Mouse (Mus musculus): ENCODE data around the gene Sfta2.

Gene Sfta2

DNA sequence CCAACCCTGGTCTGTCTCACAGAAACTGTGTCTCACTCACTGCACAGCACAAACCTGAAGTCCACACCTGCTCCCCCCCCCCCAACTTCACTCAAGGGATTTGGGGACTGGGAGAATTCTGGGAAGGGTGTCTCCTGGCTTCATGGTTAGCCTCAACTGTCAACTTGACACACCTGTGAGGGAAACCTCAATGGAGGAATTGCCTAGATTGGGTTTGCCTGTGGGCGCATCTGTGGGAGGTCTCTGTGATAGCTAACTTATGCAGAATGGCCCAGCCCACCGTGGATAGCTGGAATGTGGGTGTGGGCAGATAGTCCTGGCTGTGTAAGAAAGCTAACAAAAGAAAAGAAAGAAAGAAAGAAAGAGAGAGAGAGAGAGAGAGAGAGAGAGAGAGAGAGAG, at the start of gene Sfta2:
Sfta2 (plus strand) TSS at position 301 of the 400 bp plus-strand sequence.
- DNase-seq = no peak

DNA sequence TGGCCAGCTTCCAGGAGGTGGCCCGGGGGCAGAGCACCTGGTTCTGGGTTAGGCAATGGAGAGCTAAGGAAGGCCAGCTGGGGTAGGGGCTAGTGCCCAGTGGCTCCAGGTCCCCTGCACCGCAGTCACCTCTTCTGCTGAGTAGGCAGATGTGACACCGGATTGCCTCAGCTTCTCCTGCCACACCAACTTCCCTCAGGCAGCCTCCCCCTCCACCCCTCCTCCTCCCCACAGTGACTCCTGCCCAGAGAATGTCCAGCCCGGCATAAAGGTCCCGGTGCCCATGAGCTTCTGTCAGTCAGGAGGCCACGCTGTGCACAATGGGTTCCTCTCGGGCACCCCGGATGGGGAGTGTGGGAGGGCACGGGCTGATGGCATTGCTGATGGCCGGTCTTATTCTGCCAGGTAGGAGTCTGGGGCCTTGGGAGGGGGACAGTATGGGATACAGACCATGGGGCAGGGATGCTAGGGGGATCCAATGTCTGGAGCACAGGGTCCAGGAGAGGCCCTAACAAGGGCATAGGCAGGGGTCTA, 49.4 kb upstream of the Sfta2 start, which contains the start of gene Cdsn:
Cdsn (plus strand) TSS at position 248 of the 534 bp plus-strand sequence.
- no peak for DNase-seq

DNA sequence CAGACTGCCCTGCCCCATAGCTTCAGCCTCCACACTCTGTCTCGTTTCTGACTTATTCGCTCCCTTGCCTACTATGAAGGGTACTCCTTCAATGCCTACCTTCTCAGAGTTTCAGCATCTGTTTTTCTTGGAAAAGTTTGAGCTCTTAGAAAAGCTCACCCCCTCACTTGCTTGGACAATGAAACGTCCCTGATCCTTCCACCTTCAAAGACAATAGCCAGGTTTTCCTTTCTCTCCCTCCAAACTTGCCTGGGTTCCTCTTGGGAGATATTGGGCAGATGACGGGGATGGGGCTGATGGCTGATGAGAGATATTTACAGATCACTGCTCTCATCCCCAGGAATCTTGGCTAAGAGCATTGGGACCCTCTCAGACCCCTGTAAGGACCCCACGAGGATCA, 47.0 kb upstream of the Sfta2 start:
- DNase-seq = no peak

DNA sequence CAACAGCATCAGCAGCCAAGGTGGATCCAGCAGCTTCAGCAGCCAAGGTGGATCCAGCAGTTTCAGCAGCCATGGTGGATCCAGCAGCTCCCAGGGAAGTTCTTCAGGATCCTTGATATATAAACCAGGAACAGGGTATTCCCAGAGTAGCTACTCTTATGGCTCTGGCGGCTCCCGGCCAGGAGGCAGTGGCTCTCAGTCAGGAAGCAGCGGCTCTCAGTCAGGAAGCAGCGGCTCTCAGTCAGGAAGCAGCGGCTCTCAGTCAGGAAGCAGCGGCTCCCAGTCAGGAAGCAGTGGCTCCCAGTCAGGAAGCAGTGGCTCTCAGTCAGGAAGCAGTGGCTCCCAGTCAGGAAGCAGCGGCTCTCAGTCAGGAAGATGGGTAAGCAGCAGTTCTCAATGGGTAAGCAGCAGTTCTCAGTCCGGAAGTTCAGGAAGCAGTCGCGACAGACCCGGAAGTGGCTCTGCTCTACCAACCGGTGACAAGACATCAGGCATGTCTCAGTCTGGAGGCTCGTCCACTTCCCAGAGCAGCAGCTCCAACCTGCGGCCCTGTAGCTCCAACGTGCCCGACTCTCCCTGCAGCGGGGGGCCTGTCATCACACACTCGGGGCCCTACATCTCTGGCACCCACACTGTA, 46.5 kb upstream of the Sfta2 start:
- no peak for DNase-seq

DNA sequence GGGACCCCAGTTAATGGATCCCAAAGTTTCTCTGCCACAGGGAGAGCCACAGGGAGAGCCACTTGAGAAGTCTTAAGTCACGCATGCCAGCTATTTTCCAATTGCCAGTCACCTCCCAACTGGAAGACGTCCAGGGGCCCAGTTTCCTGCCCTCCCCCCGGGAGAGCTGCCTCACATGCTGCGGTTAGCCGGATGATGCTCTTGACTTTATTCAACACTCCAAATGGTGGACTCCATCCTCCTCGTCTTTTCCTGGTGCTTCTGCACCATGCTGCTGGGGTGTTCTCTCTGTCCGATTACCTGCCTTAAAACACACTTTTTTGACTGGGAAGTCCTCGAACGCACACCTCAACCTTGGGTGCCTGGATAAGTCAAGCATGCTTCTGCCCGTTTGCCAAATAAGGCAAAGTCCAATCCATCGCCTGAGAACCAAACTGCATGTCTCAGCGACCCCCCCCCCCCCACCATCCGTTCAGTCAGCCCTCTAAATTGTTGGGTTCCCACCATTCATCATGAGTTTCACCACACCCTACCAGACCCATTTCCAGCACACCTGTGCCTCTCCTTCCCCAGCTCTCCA, 45.1 kb upstream of the Sfta2 start:
- no peak for DNase-seq

DNA sequence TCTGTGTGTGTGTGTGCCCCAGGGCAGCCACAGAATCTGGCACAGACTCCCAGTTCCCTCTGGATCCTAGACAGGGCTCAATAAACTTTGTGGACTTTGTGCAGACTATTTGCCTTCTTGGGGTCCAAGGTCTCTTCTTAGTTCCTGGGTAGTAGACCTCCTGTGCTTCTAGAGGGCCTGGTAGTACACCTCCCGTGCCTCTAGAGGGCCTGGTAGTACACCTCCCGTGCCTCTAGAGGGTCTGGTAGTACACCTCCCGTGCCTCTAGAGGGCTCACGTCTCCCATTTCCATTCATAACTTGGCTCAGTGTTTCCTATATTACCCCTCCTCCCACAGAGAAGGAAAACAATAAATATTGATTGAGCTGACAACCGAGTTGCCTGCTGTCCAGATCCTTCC, 44.5 kb upstream of the Sfta2 start:
- peak; percentile 64 for DNase-seq

DNA sequence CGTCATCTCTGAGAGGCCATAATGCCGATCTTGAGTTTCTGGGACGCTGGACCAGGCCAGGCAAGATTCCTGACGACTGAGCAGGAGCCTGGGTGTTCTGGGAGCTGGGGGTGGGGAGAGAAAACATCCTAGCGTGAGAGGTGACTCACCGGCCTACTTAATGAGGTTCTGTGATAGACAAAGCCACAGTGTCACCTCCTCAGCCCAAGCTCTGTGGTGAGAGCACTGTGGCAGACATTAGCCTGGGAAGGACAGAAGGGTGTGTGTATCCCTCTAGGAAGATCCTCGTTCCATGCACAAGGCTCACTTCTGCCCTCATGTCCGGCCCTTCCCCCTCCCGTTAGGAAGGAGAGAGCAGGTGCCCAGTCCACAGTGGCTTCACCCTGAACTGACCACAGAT, 44.0 kb upstream of the Sfta2 start:
- DNase-seq = no peak

DNA sequence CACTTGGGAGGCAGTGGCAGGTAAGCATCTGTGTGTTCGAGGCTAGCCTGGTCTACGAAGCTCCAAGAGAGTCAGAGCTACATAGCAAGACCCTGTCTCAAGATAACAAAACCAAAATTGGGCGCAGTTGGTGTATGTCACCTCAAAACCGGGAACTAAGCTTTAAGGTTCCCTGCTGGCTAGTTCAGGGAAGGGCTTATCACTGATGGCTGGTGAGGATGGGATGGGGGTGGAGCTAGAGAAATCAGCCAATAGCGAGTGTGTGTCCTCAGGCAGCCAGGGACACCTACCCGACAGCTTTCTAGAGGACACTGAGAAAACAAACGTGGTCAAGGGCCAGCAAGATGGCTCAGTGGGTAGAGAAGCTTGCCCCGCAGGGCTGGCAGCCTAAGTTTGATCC, 43.1 kb upstream of the Sfta2 start:
- DNase-seq = no peak

DNA sequence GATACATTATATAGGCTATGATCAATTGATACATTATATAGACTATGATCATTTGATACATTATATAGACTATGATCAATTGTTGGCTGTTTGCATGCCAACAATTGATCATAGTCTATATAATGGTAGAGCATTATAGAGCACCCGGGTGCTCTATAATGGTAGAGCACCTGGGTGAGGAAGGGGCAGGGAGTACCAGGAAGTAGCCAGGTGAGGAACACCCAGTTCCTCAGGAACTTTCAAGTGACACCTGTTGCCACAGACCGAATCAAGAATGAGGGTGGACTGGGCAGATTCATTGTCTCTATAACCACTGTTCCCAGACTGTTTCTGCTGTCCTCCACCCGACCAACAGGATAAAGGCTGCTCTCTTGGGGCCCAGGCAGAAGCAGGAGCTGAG, 34.2 kb upstream of the Sfta2 start, which contains the start of gene 2300002M23Rik:
2300002M23Rik (plus strand) TSS at position 301 of the 400 bp plus-strand sequence.
- DNase-seq = no peak

DNA sequence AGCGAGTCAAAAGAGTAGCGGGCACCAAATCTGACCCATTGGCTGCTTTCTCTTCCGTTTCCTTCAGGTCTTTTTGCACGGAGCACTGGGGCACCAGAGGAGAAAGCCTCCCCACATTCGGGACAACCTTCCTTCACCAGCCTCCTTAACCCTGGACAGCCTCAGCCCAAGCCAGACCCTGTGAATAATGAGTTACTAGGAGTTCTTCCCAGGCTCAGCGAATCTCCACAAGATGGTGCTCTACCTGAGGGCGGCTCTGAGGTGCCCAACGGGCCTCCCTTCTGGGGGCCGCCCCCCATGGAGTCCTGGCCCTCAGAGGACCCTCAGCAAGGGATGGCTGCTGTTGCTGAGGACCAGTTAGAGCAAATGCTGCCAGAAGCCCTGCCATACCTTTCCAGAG, 33.6 kb upstream of the Sfta2 start:
- no peak for DNase-seq

DNA sequence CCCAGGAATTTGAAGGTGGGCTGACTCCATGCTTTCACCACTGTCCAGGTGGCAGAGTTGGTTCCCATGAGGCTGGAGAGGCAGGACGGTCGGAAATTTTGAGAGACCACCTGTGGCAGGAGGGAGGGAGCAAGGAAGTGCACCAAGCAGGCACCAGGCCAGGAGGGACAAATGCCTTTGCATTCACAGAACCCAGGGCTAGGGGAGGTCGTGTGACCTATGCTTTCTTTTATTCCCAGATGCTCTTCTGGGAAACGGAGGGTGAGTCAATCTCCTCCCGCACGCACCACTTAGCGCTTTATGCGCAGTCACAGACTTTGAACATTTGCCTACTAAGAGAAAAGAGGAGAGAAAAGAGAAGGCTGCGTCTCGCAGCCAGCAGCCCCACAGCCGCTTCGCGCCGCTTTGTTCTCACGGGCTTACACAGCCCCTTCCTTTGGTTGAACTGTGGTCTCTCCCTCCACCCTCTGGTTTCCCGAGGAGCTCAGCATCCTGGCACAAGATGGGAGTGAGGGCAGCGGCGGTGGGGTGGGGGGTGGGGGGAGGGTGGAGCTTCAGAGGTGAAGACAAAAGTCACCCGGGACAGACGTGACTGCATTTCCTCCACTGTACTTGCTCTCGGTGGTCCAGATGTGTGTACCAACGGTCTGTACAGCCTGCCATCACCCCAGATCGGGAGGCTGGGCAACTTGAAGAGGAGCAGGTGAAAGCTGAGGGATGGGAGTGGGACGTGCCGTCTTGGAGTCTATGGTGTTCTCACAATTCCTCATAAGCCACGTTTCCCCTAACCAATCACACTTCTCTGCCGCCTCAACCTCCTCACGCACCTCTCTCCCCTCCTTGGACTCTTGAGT, 32.0 kb upstream of the Sfta2 start:
- DNase-seq = peak; percentile 22

DNA sequence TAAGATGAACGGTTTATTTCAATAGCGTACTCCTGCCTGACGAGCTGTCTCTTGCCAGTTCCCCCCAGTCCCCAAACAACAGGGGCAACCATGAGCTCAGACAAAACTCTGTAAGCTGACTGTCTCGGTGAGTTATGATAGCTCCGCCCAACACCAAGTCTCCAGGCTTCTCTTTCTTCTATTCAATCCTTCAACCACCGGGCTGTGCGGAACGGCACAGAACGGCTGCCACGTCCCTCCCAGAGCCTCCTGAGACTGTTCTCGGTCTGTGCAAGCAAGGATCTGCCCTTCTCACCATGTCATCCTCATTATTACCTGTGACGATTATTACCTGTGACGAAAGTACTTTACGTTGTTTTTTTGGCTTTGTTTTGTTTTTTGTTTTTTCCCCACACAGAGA, 30.5 kb upstream of the Sfta2 start:
- no peak for DNase-seq

DNA sequence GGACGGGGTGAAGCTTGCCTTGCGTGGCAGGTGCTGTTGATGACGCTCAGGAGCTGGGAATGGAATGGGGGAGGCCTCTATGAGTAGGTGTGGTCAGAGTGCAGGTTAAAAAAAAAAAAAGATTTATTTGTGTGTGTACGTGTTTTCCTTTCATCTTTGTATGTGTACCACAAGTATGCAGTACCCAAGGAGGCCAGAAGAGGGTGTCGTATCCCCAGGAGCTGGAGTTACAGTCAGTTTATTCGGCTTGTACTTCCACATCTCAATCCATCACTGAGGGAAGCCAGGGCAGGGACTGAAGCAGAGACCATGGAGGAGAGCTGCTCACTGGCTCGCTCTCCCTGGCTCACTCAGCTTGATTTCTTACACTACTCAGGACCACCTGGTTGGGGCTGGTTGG, 29.9 kb upstream of the Sfta2 start:
- no peak for DNase-seq

DNA sequence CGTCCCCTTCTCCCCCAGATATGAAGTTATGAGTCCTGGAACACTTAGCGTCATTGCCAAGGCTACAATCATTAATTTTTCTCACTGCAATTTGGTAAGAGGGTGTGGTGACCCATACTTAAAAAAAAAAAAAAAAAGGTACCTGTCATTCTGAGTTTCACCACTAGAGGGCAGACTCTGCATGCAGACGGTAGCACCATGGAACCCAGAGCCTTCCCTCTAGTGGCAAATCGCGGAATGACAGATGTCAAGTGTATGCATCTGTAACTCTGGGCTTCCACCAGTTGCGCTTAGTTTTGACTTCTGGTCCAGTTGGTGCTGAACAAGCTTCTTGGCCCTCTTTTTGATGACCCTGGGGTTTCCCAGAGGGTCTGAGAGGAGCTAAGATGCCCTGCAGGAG, 23.1 kb upstream of the Sfta2 start:
- peak; percentile 82 for DNase-seq

DNA sequence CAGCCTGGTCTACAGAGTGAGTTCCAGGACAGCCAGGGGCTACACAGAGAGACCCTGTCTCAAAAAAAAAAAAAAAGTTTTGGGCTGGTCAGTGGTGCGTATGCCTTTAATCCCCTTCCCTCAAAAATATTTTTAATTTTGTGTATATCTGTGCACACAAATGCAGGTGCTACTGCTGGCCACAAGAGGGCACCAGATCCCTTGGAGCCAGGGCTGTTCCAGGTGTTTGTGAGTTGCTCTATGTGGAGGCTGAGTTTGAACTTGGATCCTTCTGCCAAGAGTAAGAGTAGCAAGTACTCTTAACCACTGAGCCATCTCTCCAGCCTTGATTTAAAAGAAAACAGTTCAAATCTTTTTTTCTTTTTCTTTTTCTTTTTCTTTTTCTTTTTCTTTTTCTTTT, 18.4 kb upstream of the Sfta2 start:
- peak; percentile 22 for DNase-seq

DNA sequence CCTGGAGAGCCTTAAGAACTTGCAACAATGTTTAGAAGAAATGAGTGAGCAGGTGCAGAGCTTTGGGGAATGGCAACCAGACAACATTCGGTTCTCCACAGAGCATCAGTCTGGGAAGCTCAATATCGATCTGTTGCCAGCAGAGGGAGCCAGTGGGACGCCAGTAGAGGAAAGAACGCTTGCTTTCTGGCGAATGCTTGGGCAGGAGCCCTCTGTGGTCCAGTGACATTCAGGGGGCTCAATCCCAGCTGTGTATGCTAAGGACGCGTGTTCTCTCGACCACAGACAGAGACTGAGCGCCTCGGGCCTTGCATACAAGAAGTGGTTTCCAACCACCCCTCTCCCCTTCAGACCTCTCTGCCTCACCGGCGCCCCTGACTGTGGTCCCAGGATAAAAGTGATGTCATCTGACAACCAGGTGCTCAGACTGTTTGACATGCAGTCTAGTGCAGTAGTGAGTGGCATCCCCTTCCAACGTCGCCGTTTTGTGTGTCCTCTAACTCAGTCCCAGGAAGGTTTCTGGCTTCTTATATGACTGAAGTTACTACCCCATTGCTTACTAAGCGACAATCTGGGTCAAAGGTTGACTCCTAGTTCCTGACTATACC, 16.9 kb upstream of the Sfta2 start:
- DNase-seq = peak; percentile 78

DNA sequence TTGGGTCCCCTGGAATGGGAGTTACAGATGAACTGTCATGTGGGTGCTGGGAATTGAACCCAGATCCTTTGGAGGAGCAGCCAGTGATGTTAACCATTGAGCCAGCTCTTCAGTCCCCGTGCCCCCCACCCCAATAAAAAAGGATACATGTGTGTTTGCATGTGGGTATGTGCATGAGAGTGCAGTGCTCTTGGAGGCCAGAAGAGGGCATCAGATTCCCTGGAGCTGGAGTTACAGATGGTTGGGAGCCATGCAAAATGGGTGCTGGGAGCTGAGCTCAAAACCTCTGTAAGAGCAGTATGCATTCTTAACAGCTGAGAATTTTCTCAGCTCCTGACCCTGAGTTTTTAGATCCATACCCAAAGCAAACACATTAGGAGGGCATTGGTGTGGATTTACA, 14.1 kb upstream of the Sfta2 start:
- DNase-seq = no peak

DNA sequence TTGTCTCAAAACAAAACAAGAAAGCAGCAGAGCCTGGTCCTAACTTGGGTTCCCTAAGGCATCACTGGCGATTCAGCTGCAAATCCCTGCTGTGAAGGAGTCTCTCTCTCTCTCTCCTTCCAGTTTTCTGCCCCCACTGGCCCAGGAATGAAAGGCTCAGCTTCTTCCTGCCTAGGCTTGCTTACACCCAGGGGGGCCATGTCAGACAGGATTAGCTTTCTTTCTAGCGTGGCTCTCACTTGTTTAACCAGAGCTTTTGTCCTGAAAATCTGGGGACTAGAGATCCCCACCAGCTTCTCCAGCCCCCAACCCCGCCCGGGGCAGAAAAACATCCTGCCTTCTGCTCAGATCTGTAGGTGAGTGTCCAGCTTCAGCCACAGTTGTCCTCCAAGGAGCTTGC, 13.0 kb upstream of the Sfta2 start:
- DNase-seq = no peak

DNA sequence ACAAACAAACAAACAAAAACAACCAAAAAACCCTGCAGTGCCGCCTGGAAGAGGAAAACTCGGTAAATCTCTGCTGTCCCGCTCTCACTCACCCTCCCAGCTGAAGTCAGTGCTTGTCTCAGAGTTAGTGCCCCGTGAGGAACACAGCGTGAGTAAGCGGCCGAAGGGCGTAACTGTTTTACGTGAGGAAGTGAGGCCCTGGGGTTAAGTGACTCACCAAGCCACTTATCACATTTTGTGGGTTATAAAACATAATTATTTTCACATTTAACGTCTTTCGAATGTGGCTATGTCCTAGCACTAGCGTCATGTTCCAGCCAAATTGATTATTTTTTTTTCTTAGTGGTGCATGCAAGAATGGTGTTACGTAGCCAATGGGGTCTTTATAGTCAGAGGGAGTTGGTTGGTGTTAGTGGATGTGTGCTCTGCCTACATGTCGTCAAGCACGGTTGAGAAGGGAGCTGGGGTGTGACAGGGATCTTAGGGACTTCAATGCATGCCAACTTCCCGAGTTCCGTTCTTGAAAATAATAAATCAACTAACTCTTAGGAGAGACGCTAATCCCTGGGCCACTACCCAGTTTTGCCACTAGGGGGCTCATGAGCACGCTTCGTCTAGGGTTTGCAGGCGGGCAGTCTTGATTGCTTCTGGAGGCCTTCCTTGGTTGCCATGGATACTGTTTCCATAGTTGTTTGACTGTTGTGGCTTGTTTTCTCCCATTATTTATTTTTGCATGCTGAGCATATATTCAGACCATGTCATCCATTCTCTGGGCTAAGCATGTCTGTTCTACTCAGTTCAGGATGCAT, 10.7 kb upstream of the Sfta2 start:
- DNase-seq = peak; percentile 64

DNA sequence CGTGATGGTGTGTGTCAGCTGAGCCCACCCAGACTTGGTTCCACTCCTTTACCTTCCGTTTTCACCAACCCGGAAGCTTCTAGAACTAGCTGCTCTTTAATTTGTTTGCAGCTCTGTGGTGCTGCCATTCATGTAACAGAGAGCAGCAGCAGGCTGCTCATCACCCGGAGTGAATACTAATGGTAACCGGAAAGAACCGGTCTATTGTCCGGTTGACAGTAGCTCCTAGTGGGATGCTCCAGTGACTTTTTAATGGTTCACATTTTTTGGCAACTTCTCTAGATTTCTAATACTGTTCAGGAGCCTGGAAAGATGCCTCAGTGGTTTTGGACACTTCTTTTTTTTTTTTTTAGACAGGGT, 10.2 kb upstream of the Sfta2 start:
- DNase-seq = no peak

DNA sequence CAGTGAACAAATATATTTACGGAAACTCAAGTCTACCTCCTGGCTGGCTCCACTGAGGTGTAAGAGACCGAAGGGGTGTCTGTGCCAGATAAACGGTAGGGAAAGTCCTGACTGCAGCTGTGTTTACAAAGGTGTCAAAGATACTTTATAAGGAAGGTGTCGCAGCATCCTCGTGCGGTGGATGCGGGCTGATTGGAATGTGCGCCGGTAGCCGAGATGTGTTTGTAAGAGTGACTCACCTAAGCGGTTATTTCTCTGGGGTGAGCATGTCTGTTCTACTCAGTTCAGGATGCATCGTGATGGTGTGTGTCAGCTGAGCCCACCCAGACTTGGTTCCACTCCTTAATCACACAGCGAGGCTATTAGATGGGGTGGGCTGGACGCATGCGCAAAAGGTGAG, 9.6 kb upstream of the Sfta2 start:
- no peak for DNase-seq

DNA sequence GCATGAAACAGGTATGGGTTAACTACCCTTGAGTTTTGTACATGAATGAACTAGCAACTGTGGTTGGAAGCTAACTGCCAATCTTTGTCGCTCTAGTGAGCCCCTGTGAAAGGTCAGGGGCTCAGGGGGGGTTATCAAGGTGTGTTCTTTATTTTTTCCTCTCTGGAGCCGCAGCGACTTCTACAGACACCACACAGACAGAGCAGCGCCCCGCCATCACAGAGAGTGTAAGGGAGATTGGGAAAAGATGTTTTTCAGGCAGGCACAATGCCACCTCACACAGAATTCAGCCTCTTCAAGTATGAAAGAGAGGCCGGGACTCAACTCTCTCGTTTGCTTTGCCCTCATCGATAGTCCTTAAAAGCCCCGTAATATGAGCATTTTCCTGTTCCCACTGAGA, 9.2 kb upstream of the Sfta2 start:
- no peak for DNase-seq

DNA sequence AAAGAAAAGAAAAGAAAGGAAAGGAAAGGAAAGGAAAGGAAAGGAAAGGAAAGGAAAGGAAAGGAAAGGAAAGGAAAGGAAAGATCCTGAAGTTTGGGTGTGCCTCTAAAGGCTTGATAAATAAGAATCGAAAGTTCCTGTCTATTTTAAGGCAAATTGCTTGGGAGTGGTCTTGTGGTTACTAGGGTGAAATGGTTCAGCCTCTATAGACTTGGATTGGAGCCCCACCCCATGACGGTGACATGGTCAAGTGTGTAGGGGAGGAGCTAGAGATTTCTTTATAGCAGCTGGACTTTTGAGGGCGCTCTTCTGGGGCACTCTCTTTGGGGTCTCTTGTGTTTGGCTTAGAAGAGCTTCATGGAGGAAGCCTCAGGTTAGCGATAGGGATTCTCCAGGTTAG, 7.6 kb upstream of the Sfta2 start:
- no peak for DNase-seq

Data from thymus, postnatal 25 days (tissue).